Mouse (Mus musculus) MEL (cell line): ENCODE results near the gene Irak2.

Source experiments
- CTCF ChIP-seq, 3 experiments: IDR thresholded peaks in 2 of 3; conservative IDR thresholded peaks in 1 of 3; 2 replicates each; pipeline ENCODE4 v1.5.1; 2011 to 2012; ENCODE audit warnings: low read length in 3 of 3, low read depth in 2 of 3, mild to moderate bottlenecking in 2 of 3, improper control_type of control experiment in 1 of 3, inconsistent platforms in 1 of 3, mixed read lengths in 1 of 3, moderate library complexity in 1 of 3; ENCODE audit not compliant: control insufficient read depth in 1 of 3, insufficient read depth in 1 of 3, poor library complexity in 1 of 3, severe bottlenecking in 1 of 3
- EP300 ChIP-seq, 2 experiments: IDR thresholded peaks; 2 replicates each; pipeline ENCODE4 v1.6.1; 2011; ENCODE audit warnings: improper control_type of control experiment in 2 of 2, low read length in 2 of 2, low read depth in 1 of 2, mild to moderate bottlenecking in 1 of 2
- GATA1 ChIP-seq: IDR thresholded peaks from 2 replicates; pipeline ENCODE4 v1.6.1; 2011; ENCODE audit warnings: low read depth, low read length, improper control_type of control experiment
- JUND ChIP-seq: IDR thresholded peaks from 2 replicates; pipeline ENCODE4 v1.6.1; 2011; ENCODE audit warnings: low read depth, mild to moderate bottlenecking, improper control_type of control experiment, low read length
- POLR2A ChIP-seq, 2 experiments: IDR thresholded peaks; 2 replicates each; pipeline ENCODE4 v1.6.1; 2011 to 2012; ENCODE audit warnings: low read length in 2 of 2, mild to moderate bottlenecking in 2 of 2, control low read depth in 1 of 2, improper control_type of control experiment in 1 of 2, low read depth in 1 of 2, moderate library complexity in 1 of 2; ENCODE audit not compliant: control insufficient read depth in 1 of 2, insufficient read depth in 1 of 2, poor library complexity in 1 of 2
- POLR2AphosphoS2 ChIP-seq: IDR thresholded peaks from 2 replicates; pipeline ENCODE4 v1.6.1; 2011; ENCODE audit warnings: low read length, improper control_type of control experiment
- SMC3 ChIP-seq: IDR thresholded peaks from 2 replicates; pipeline ENCODE4 v1.6.1; 2011; ENCODE audit warnings: low read depth, low read length, improper control_type of control experiment
- USF1 ChIP-seq: IDR thresholded peaks from 2 replicates; pipeline ENCODE4 v1.6.1; 2014; ENCODE audit warnings: low read depth, mild to moderate bottlenecking, inconsistent platforms, low read length, improper control_type of control experiment, moderate library complexity
- ZNF384 ChIP-seq: IDR thresholded peaks from 2 replicates; pipeline ENCODE4 v1.6.1; 2012; ENCODE audit warnings: low read depth, mild to moderate bottlenecking, inconsistent platforms, low read length, improper control_type of control experiment

DNA sequence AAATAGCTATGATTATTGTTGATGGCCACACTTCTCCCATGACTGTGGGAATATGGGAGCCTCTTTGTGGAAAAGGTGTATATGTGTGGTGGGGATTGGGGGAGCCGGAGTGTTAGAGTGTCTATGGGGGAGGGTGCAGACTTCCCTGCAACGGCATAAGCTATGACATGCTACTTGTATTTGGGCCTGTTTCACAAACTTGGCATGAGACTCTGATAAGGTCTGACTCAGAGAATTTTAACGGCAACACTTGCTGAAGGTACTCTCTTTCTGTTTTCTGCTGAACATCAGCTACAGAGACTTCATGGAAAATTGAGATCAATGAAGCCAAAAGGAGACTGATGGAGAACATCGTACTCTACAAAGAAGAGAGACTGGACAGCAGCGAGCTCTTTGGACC lies 55.1 kb downstream of the Irak2 start:
- no peak for TF ChIP-seq USF1
- TF ChIP-seq CTCF (IDR thresholded peaks at IDR 0.05 in 2 of 3, conservative IDR thresholded peaks at IDR 0.05 in 1 of 3; ENCODE audit: control insufficient read depth in 1 of 3, insufficient read depth in 1 of 3, low read depth in 2 of 3, low read length in 3 of 3, poor library complexity in 1 of 3, severe bottlenecking in 1 of 3): no peak
- TF ChIP-seq GATA1: peak; percentile 54
- peak; percentile 70 to 74 for TF ChIP-seq EP300 (IDR thresholded peaks at IDR 0.05; ENCODE audit: low read depth in 1 of 2, low read length in 2 of 2)
- TF ChIP-seq POLR2AphosphoS2: no peak
- no peak for TF ChIP-seq POLR2A (IDR thresholded peaks at IDR 0.05; ENCODE audit: control insufficient read depth in 1 of 2, insufficient read depth in 1 of 2, low read depth in 1 of 2, low read length in 2 of 2, poor library complexity in 1 of 2)
- no peak for TF ChIP-seq SMC3
- no peak for TF ChIP-seq JUND
- no peak for TF ChIP-seq ZNF384
